Mouse (Mus musculus) ES-E14 (cell line): ENCODE results near the gene BC004004.

Experiments used
- CHD2 ChIP-seq: IDR thresholded peaks from 2 replicates; pipeline ENCODE4 v1.6.1; 2014; ENCODE audit warnings: mild to moderate bottlenecking, low read depth, low read length, inconsistent platforms
- ZC3H11A ChIP-seq: IDR thresholded peaks from 2 replicates; pipeline ENCODE4 v1.6.1; 2012; ENCODE audit warnings: low read depth, mild to moderate bottlenecking, inconsistent platforms, low read length, borderline replicate concordance
- ZNF384 ChIP-seq: IDR thresholded peaks from 2 replicates; pipeline ENCODE4 v1.6.1; 2012; ENCODE audit warnings: low read depth, low read length, inconsistent platforms

- TF ChIP-seq ZC3H11A, result no peak
- no peak for TF ChIP-seq CHD2
- no peak for TF ChIP-seq ZNF384
These were observed 93.5 kb downstream of the BC004004 start for GRCm38 (mm10) chr17:29361982-29362691.
